Mouse (Mus musculus) liver, embryonic 16.5 days (tissue): Measurements from ENCODE around the gene Gatm. TPM values are rescaled to one million over a fixed set of nuclear protein-coding genes. Genes with fewer than 3 reads are reported as not detected.

Source experiments
- ATAC-seq: fragments of 200-750 bp; cut with Nextera tagmentation; 2 replicates; pipeline ENCODE4 v1.8.0; 2017; ENCODE audit warnings: low read depth, mild to moderate bottlenecking, moderate number of reproducible peaks, moderate library complexity
- H3K27ac ChIP-seq: fragments of 300-500 bp; sonication (generic); 2 replicates; pipeline ENCODE4 v1.5.1; 2014; ENCODE audit warnings: mild to moderate bottlenecking, low read length
- H3K27me3 ChIP-seq: fragments of 300-500 bp; sonication (generic); 2 replicates; pipeline ENCODE4 v1.6.1; 2014; ENCODE audit warnings: low read depth, low read length, mixed read lengths; ENCODE audit not compliant: control insufficient read depth, insufficient read depth
- H3K36me3 ChIP-seq: fragments of 300-500 bp; sonication (generic); 2 replicates; pipeline ENCODE4 v1.6.1; 2014; ENCODE audit warnings: mild to moderate bottlenecking; ENCODE audit not compliant: control insufficient read depth, insufficient read depth
- H3K4me1 ChIP-seq: fragments of 300-500 bp; sonication (generic); 2 replicates; pipeline ENCODE4 v1.6.1; 2014; ENCODE audit warnings: low read depth, low read length, mixed read lengths; ENCODE audit not compliant: control insufficient read depth
- H3K4me2 ChIP-seq: fragments of 300-500 bp; sonication (generic); 2 replicates; pipeline ENCODE4 v1.6.1; 2014; ENCODE audit warnings: low read depth, low read length, mixed read lengths
- H3K4me3 ChIP-seq: fragments of 300-500 bp; sonication (generic); 2 replicates; pipeline ENCODE4 v1.5.1; 2014; ENCODE audit warnings: low read depth, mild to moderate bottlenecking, low read length
- H3K9ac ChIP-seq: fragments of 300-500 bp; sonication (generic); 2 replicates; pipeline ENCODE4 v1.6.1; 2014; ENCODE audit warnings: low read depth, low read length
- H3K9me3 ChIP-seq: fragments of 300-500 bp; sonication (generic); replicated peaks from 2 replicates; pipeline ENCODE4 v1.6.1; 2016; ENCODE audit warnings: low read length; ENCODE audit not compliant: control insufficient read depth
- WGBS: fragments of 180-500 bp; shearing (Covaris S2); extraction: QIAGEN DNeasy Blood & Tissue Kit; methylation state at CpG from one replicate; pipeline ENCODE4 v1.1.7; 2014; ENCODE audit not compliant: insufficient replicate concordance; 5-methylcytosine and 5-hydroxymethylcytosine counted together
- polyA plus RNA-seq: library from polyadenylated mRNA; unstranded; fragments of >200 nt; fragmentation: Nextera tagmentation; extraction: Ambion mirVana; gene quantifications from 2 replicates; pipeline ENCODE4 v1.2.1, GENCODE M21; 2015

The Gatm gene
- polyA plus RNA-seq, 1 experiment from 2014 or later = 27.4 TPM

DNA sequence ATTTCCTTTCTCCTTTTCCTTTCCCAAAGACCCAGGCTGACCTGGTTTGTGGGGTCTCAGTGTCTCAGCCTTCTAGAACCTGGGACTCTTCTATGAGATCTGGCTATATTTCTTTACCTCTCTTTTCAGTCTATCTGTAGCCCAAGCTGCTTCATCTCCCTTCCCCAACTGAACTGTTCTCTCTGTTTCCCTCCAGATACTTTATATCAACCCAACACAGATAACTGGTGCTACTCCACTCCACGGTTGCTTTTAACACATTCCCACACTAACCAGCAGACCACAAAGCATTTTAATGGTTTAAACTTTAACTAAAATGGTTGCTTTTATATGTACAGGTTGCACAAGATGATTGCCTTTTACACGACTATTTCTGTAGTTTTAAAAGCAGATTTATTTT, 19.9 kb downstream of the Gatm start:
- H3K36me3 ChIP-seq = no peaks in the 10 kb centered on the region
- H3K4me1 ChIP-seq = no peaks in the 10 kb centered on the region
- no peaks in the 10 kb centered on the region for H3K27me3 ChIP-seq
- no peaks in the 10 kb centered on the region for H3K9me3 ChIP-seq
- peak; percentile 43; the same call in 1 of the 2 replicates for ATAC-seq
- 13% methylated on average over 2 of the region's 2 CpGs for WGBS
- H3K27ac ChIP-seq = no peak overlapping the region
- H3K4me2 ChIP-seq = no peak overlapping the region
- H3K9ac ChIP-seq = no peak overlapping the region
- H3K4me3 ChIP-seq = no peak overlapping the region

DNA sequence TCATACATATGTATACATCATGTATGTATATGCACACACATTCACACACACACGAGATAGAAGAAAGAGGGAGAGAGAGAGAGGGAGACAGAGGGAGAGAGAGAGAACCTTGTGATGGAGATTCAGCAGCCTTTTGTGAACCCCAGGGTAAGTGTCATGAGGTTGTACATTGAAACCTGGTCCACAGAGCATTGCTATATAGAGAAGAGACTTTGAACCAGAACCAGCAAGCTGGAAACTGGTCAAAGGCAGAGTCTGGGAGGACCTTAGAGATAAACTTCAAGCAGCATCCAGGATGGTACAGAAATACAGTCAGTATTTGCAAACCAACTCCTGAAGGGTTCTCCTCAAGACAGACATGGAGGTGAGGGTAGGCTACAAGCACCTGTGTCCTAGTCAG, 20.8 kb downstream of the Gatm start:
- Histone ChIP-seq H3K4me2 (no peak overlapping the region), H3K36me3 (no peaks in the 10 kb centered on the region), H3K9ac (no peak overlapping the region), H3K4me1 (no peaks in the 10 kb centered on the region), H3K9me3 (no peaks in the 10 kb centered on the region), H3K4me3 (no peak overlapping the region), H3K27me3 (no peaks in the 10 kb centered on the region), H3K27ac (no peak overlapping the region)
- no peak for ATAC-seq
- 54% methylated on average over 1 of the region's 1 CpGs for WGBS

- H3K9ac ChIP-seq = no peak overlapping the region
- 74% methylated on average over 8 of the region's 8 CpGs for WGBS
Measured at GRCm38 (mm10) chr2:122587861-122588519, 23.1 kb downstream of the Gatm start.

DNA sequence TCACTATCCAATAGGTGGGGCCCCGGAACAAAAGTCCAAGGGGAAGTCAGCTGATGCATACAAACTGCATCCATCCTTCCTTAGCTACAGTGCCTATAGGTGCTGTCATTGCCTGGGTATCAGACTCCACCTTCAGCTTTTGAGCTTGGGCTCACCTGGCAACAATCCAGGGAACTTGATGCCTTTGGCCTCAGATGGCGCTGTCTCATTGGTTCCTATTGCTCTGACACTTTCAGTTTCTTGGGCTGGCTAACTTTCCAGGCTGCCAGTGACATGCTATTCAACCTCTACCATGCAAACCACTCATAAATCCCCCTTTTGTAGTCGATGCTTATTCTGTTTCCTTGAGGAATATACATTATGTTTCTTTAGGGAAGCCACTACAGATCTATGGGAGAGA, 24.8 kb downstream of the Gatm start:
- no peak overlapping the region for H3K4me3 ChIP-seq
- no peak for ATAC-seq
- 50% methylated on average over 3 of the region's 3 CpGs for WGBS

More at GRCm38 (mm10) chr2:122587861-122588519, 23.1 kb downstream of the Gatm start:
- H3K9me3 ChIP-seq = no peaks in the 10 kb centered on the region
- no peak overlapping the region for H3K27ac ChIP-seq
- H3K4me2 ChIP-seq = no peak overlapping the region
- no peak overlapping the region for H3K4me3 ChIP-seq
- ATAC-seq = no peak
- no peaks in the 10 kb centered on the region for H3K4me1 ChIP-seq
- no peaks in the 10 kb centered on the region for H3K27me3 ChIP-seq
- no peaks in the 10 kb centered on the region for H3K36me3 ChIP-seq

DNA sequence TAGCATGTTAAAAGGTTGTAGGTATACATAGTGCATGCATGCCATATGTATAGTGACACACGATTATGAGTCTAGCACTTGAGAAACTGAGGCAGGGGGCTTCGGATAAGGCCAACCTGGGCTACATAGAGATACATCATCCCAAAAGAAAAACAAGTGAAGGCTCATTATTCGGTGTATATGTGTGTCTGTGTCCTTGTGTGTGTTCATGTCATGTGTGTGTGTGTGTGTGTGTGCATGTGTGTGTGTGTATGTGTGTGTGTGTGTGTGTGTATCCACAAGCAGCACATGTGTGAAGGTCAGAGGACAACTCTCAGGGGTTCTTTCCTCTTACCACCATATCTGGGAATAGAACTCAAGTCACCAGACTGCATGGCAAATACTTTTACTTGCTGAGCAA, 28.8 kb downstream of the Gatm start:
- no peaks in the 10 kb centered on the region for H3K27me3 ChIP-seq
- H3K9me3 ChIP-seq = no peaks in the 10 kb centered on the region
- H3K4me2 ChIP-seq = no peak overlapping the region
- no peaks in the 10 kb centered on the region for H3K4me1 ChIP-seq
- no peaks in the 10 kb centered on the region for H3K36me3 ChIP-seq
- 63% methylated on average over 3 of the region's 3 CpGs for WGBS
- H3K9ac ChIP-seq = no peak overlapping the region
- H3K27ac ChIP-seq = no peak overlapping the region
- no peak for ATAC-seq
- H3K4me3 ChIP-seq = no peak overlapping the region

More for the DNA sequence above, 24.8 kb downstream of the Gatm start:
- Histone ChIP-seq H3K9ac (no peak overlapping the region), H3K27me3 (no peaks in the 10 kb centered on the region), H3K27ac (no peak overlapping the region), H3K4me2 (no peak overlapping the region), H3K36me3 (no peaks in the 10 kb centered on the region), H3K9me3 (no peaks in the 10 kb centered on the region), H3K4me1 (no peaks in the 10 kb centered on the region)

DNA sequence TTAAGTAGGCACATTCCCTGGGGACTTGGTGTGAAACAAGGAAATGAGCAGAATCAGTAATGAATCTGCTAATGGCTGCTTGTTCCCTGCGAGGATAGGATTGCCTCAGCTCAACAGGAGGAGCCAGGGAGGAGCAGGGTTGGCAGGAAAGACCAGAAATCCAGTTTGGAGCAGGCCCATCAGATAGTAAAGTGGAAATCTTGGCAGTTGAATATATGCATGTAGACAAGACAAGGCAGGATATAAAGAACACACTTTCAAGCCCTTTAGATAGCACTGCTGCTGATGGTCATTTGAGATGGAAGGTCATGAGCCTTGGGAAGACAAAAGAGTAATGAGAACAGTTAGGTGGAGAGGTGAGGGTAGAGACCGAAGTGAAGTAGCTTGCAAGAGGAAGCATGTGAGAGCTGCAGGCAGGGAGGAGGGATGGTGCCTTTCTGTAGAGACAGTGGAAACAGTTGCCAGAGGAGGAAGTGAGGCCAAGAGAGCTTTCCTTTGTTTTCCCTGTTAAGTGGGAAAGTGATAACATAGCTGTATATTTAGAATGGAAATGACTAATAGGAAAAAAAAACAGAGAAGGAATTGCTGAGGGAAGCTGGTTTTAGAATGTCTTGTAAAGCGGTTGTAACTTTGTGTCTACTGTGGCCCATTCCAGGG, 29.6 kb downstream of the Gatm start:
- H3K36me3 ChIP-seq = no peaks in the 10 kb centered on the region
- 39% methylated on average over 3 of the region's 3 CpGs for WGBS
- no peaks in the 10 kb centered on the region for H3K4me1 ChIP-seq
- H3K4me2 ChIP-seq = no peak overlapping the region
- no peaks in the 10 kb centered on the region for H3K9me3 ChIP-seq
- H3K27me3 ChIP-seq = no peaks in the 10 kb centered on the region
- peak; percentile 51 for ATAC-seq
- no peak overlapping the region for H3K4me3 ChIP-seq
- H3K9ac ChIP-seq = no peak overlapping the region
- peak overlapping the region; percentile 51; the same call in 1 of the 2 replicates for H3K27ac ChIP-seq

DNA sequence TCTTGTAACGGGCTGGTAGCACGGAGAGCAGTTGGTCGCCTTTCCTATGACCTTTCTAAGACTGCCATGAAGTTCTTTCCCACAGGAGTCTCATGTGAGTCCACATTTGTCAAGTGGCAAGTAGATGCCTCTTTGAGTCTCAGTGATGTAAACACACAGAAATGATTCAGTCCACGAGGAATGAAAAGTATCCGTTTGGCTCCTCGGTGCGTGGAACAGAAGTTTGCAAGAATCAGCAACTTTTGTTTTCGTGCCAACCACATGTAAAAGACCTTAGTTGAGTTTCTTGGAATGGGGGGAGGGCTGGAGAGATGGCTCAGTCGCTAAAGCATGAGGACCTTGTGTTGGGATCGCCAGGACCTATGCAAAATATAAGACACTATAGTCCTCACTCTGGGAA, 30.7 kb downstream of the Gatm start:
- H3K4me3 ChIP-seq = no peak overlapping the region
- ATAC-seq = no peak
- WGBS = 52% methylated on average over 10 of the region's 10 CpGs
- no peak overlapping the region for H3K9ac ChIP-seq
- no peaks in the 10 kb centered on the region for H3K27me3 ChIP-seq
- H3K27ac ChIP-seq = no peak overlapping the region
- H3K4me2 ChIP-seq = no peak overlapping the region
- H3K36me3 ChIP-seq = no peaks in the 10 kb centered on the region
- H3K9me3 ChIP-seq = no peaks in the 10 kb centered on the region
- H3K4me1 ChIP-seq = no peaks in the 10 kb centered on the region

- H3K9ac ChIP-seq = no peak overlapping the region
- ATAC-seq = no peak
- 49% methylated on average over 1 of the region's 1 CpGs for WGBS
- H3K27me3 ChIP-seq = no peaks in the 10 kb centered on the region
- no peak overlapping the region for H3K27ac ChIP-seq
- no peaks in the 10 kb centered on the region for H3K4me1 ChIP-seq
- H3K9me3 ChIP-seq = no peaks in the 10 kb centered on the region
- no peak overlapping the region for H3K4me3 ChIP-seq
- H3K4me2 ChIP-seq = no peak overlapping the region
- H3K36me3 ChIP-seq = no peaks in the 10 kb centered on the region
Measured at GRCm38 (mm10) chr2:122577316-122577715, 33.8 kb downstream of the Gatm start.

DNA sequence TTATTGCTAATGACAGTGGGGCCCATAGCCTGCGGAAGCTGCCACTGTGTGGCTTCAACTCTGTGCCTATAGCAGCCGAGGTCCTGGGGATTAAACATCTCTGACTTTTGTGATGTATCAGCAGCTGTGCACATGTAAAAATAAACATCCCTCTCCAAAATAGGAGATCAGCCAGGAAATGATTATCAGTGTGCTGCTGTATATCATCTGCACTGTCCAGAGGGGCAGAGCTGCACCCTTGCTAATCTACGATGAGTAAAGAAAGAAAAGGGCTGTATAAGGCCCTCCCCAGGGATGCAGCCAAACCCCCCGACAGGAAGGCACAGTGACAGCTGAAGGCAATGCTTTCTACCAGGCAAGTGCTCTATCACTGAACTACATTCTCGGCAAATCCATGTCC, 34.8 kb downstream of the Gatm start:
- Histone ChIP-seq H3K4me2 (no peak overlapping the region), H3K4me3 (no peak overlapping the region), H3K9me3 (no peaks in the 10 kb centered on the region), H3K36me3 (no peaks in the 10 kb centered on the region), H3K9ac (no peak overlapping the region), H3K27ac (no peak overlapping the region), H3K4me1 (no peaks in the 10 kb centered on the region), H3K27me3 (no peaks in the 10 kb centered on the region)
- peak; percentile 58 for ATAC-seq
- WGBS = 34% methylated on average over 5 of the region's 5 CpGs
